9 mouse cellular contexts compared by ENCODE assay signal in the genomic region with DNA sequence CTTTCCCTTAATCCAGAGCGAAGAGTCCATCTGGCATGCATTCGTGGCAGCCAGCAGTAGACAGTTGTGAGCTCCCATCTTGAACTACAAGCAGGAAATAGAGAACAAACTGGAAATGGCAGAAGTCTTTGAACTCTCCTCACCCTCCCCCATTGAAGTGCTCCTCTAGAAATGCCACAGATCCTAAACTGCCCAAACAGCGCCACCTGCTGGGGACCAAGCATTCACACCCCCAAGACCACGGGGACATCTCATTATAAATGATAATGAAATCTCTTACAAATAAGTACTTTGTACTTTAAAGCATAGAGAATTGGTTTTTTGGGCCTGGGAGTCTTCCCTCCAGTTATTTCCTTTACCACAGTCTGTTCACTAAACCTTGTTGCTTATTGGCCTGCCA. TPM values are rescaled to one million over a fixed set of nuclear protein-coding genes. Genes with fewer than 3 reads are reported as not detected.
DNase-seq lines count a peak whose midpoint lies in the region; TF ChIP-seq lines count a peak whose summit lies in the region.
"Had no signal": no experiment of that assay in that cellular context is flagged by ENCODE, and none has a peak within 500 bp of the region (broad histone marks: within the 10 kb centered on the region; RNA-seq: fewer than 3 reads in every experiment).

No protein-coding gene starts in this region.

- H3K4me1 ChIP-seq in liver, adult 2 months (ENCODE audit: control insufficient read depth, insufficient read depth, low read length): no peaks in the 10 kb centered on the region
- H3K4me1 ChIP-seq in small intestine, adult 2 months (ENCODE audit: control insufficient read depth, insufficient read depth, insufficient read length, low read length): no peaks in the 10 kb centered on the region

- WGBS in liver, adult 2 months: 45% methylated on average over 4 of the region's 4 CpGs
- 38% methylated on average over 4 of the region's 4 CpGs for WGBS in small intestine, adult 2 months

- no peak overlapping the region for H3K27ac ChIP-seq in liver, adult 2 months (replicated peaks; ENCODE audit: insufficient read depth, low read depth, low read length)
- H3K27ac ChIP-seq in small intestine, adult 2 months (ENCODE audit: insufficient read depth, low read depth, low read length): no peak overlapping the region
- H3K27ac ChIP-seq: heart, embryonic 13.5 days had no signal

- peak; percentile 89 for TF ChIP-seq CTCF in liver, adult 2 months (IDR thresholded peaks at IDR 0.05; ENCODE audit: low read depth, low read length)
- TF ChIP-seq CTCF in small intestine, adult 2 months (IDR thresholded peaks at IDR 0.05; ENCODE audit: extremely low read depth, insufficient read length, insufficient replicate concordance, low read depth, low read length): peak; percentile 92; the same call in 1 of the 2 replicates

- H3K4me3 ChIP-seq in liver, adult 2 months (ENCODE audit: insufficient read depth, low read depth, low read length): no peak overlapping the region
- no peak overlapping the region for H3K4me3 ChIP-seq in small intestine, adult 2 months (ENCODE audit: low read depth, low read length)
- H3K4me3 ChIP-seq: heart, embryonic 13.5 days had no signal

- peak; percentile 33 to 55 for DNase-seq in kidney, adult 8-10 months
- DNase-seq in kidney, adult 11 months: no peak
- peak; percentile 66 to 72 for DNase-seq in CD8-positive naive resting alpha-beta T cell, adult 2 months (ENCODE audit: low read depth in 2 of 2, low spot score in 2 of 2)
- peak; percentile 87 for DNase-seq in ZHBTc4 (ENCODE audit: low read depth, low spot score)
- DNase-seq in embryo, embryonic 10 days (ENCODE audit: low spot score): peak; percentile 73
- peak; percentile 54 for DNase-seq in liver, adult 2 months (ENCODE audit: extremely low read depth, low read depth, low spot score)
- no peak for DNase-seq in layer of hippocampus, postnatal 36 days

- H3K9ac ChIP-seq in liver, adult 2 months (ENCODE audit: low read depth, low read length): no peak overlapping the region
- H3K9ac ChIP-seq: heart, embryonic 13.5 days had no signal

- H3K27me3 ChIP-seq in liver, adult 2 months (ENCODE audit: control insufficient read depth, insufficient read depth, low read length): no peaks in the 10 kb centered on the region
- no peaks in the 10 kb centered on the region for H3K27me3 ChIP-seq in small intestine, adult 2 months (ENCODE audit: control insufficient read depth, insufficient read depth, low read length)
- H3K27me3 ChIP-seq: heart, embryonic 13.5 days had no signal

- no peaks in the 10 kb centered on the region; the same call in 1 of the 2 replicates for H3K79me2 ChIP-seq in liver, adult 2 months (ENCODE audit: control insufficient read depth, insufficient read depth, low read length)

- TF ChIP-seq POLR2A in liver, adult 2 months (IDR thresholded peaks at IDR 0.05; ENCODE audit: extremely low read depth, insufficient read depth, low read length): no peak
- TF ChIP-seq POLR2A in small intestine, adult 2 months (IDR thresholded peaks at IDR 0.05; ENCODE audit: low read depth, low read length): no peak

- H3K36me3 ChIP-seq in liver, adult 2 months (ENCODE audit: control insufficient read depth, insufficient read depth, low read length): peaks cover 27% of the 10 kb centered on the region
- H3K36me3 ChIP-seq in small intestine, adult 2 months (ENCODE audit: control insufficient read depth, insufficient read depth, low read length): peaks cover 37% of the 10 kb centered on the region

RNA-seq across cellular contexts. Expression of a gene that starts 12.0 kb away (rescaled TPM):
- total RNA-seq in liver, adult 2 months (2014; rRNA removed): 7.9 and 8.0 TPM in 2 replicates
- polyA plus RNA-seq in liver, adult 2 months (2012; rRNA removed): 2.6 and 2.8 TPM in 2 replicates
- 0.86 and 1.6 TPM in 2 replicates for polyA plus RNA-seq in small intestine, adult 2 months (2012; rRNA removed)
- total RNA-seq in layer of hippocampus, postnatal 36 days (2021): 10 to 100 TPM; 25.1 to 25.2 TPM

RNA-seq across cellular contexts. Expression of a gene that starts 12.1 kb away (rescaled TPM):
- total RNA-seq in liver, adult 2 months (2014; rRNA removed): 11.0 and 14.2 TPM in 2 replicates
- 15.8 and 17.2 TPM in 2 replicates for polyA plus RNA-seq in liver, adult 2 months (2012; rRNA removed)
- polyA plus RNA-seq in small intestine, adult 2 months (2012; rRNA removed): 7.6 and 11.1 TPM in 2 replicates
- 10 to 100 TPM; 38.0 to 40.6 TPM for total RNA-seq in layer of hippocampus, postnatal 36 days (2021)

Comparison
In these comparisons a context has a peak if more than half of its experiments do, and no peak if none do; other contexts are left out.
1. DNase-seq: peak in kidney, adult 8-10 months (2 of 2), CD8-positive naive resting alpha-beta T cell, adult 2 months (2 of 2), ZHBTc4 (single experiment), embryo, embryonic 10 days (single experiment) and liver, adult 2 months (single experiment); none in kidney, adult 11 months (single experiment) and layer of hippocampus, postnatal 36 days (0 of 2).